Mouse (Mus musculus) erythroblast, embryonic 14.5 days (primary cell): ENCODE measurements around the gene Kri1.

Experiments used
- GATA1 ChIP-seq: IDR thresholded peaks from 2 replicates; pipeline ENCODE4 v1.6.1; 2012; ENCODE audit warnings: low read length, inconsistent platforms, mixed read lengths
- TAL1 ChIP-seq: IDR thresholded peaks from 3 replicates; pipeline ENCODE4 v1.6.1; 2012; ENCODE audit warnings: low read length, inconsistent platforms, mixed read lengths

DNA sequence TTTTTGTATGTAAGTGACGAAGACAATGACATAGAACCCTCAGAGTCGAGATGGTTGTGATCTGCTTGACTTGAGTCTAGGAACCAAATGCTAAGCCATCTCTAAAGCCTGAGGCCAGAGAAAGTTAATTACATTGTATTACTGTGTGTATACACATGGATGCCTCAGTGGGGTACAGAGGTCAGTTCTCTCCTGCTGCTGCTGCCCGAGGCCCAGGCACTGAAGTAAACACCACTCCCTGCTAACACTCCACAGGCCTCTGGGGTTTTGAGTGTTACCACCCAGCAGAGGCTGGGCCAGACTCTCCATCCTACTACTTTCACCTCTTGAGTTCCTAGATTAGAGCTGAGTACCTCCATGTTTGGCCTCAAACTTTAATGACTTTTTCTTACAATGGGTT is 3.8 kb downstream of the Kri1 start:
- TF ChIP-seq GATA1 = no peak
- TF ChIP-seq TAL1 = no peak
